Mouse (Mus musculus) forebrain, embryonic 10.5 days (tissue): Measurements from ENCODE around the gene Tmem117. TPM values are rescaled to one million over a fixed set of nuclear protein-coding genes. Genes with fewer than 3 reads are reported as not detected.

Experiments
- DNase-seq: peaks from one replicate; pipeline ENCODE4 v3.0.0-alpha.2; 2017; ENCODE audit warnings: low spot score; ENCODE audit errors: extremely low spot score
- H3K27ac ChIP-seq: fragments of 300-500 bp; sonication (generic); 2 replicates; pipeline ENCODE4 v1.5.1; 2016; ENCODE audit warnings: mild to moderate bottlenecking
- H3K27me3 ChIP-seq: fragments of 300-500 bp; sonication (generic); 2 replicates; pipeline ENCODE4 v1.6.1; 2016; ENCODE audit warnings: mild to moderate bottlenecking; ENCODE audit not compliant: poor library complexity, severe bottlenecking
- H3K36me3 ChIP-seq: fragments of 300-500 bp; sonication (generic); replicated peaks from 2 replicates; pipeline ENCODE4 v1.6.1; 2016; ENCODE audit warnings: mild to moderate bottlenecking, moderate library complexity
- H3K4me1 ChIP-seq: fragments of 300-500 bp; sonication (generic); 2 replicates; pipeline ENCODE4 v1.6.1; 2016
- H3K4me3 ChIP-seq: fragments of 300-500 bp; sonication (generic); 2 replicates; pipeline ENCODE4 v1.5.1; 2016; ENCODE audit warnings: mild to moderate bottlenecking, moderate library complexity
- H3K9me3 ChIP-seq: fragments of 300-500 bp; sonication (generic); 2 replicates; pipeline ENCODE4 v1.6.1; 2016; ENCODE audit warnings: mild to moderate bottlenecking, moderate library complexity
- WGBS: fragments of 180-500 bp; shearing (Covaris S2); methylation state at CpG from one replicate; pipeline ENCODE4 v1.1.7; 2016; 5-methylcytosine and 5-hydroxymethylcytosine counted together
- polyA plus RNA-seq: library from polyadenylated mRNA; unstranded; fragments of >200 nt; fragmentation: Nextera tagmentation; extraction: Ambion mirVana; gene quantifications from 2 replicates; pipeline ENCODE4 v1.2.1, GENCODE M21; 2016

The Tmem117 gene
- polyA plus RNA-seq, 1 experiment from 2014 or later, result 0.74 TPM

DNA sequence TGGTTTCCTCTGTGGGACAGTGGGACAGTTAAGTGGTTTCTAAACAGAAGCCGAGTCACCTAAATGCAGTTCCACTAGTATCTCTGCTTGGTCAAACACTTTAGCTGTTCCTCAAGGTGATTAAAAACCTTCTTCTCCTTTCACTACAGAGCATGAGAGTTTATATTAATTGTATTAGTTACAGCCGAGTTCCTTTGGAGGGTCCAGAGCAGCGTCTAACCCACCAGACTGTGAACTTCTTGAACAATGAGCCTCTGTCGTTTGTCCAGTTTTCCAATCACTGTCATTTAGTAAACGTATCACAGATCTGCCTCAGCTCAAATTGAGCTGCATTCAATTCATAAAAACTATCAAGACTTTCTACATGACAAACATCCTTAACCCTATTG lies 400.4 kb downstream of the Tmem117 start:
- DNase-seq, result no peak
- no peaks in the 10 kb centered on the region for H3K27me3 ChIP-seq
- peaks cover 6% of the 10 kb centered on the region; the same call in 1 of the 2 replicates for H3K4me1 ChIP-seq
- no peaks in the 10 kb centered on the region for H3K9me3 ChIP-seq
- WGBS, result 79% methylated on average over 5 of the region's 5 CpGs
- H3K4me3 ChIP-seq, result no peak overlapping the region
- no peak overlapping the region for H3K27ac ChIP-seq
- no peaks in the 10 kb centered on the region for H3K36me3 ChIP-seq

DNA sequence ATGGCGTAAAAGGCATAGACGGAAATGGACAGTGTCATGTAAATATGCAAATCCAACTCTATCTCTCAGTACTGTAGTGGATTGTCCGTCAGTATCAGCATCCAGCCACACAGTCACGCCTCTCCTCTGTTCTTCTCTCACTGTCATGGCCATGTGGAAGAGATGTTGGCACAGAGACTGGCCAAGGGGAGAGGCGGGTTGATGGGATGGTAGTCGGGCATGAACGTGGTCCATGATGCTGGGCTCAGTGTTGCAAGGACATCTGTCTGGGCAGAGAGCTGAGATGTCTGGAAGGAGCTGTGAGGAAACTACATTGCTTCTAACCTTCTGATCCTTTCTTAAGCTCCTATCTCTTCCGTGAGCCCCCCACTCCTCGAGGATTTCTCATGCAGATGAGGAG lies 413.4 kb downstream of the Tmem117 start:
- no peak overlapping the region for H3K4me3 ChIP-seq
- WGBS, result 82% methylated on average over 9 of the region's 9 CpGs
- no peak overlapping the region for H3K27ac ChIP-seq
- H3K27me3 ChIP-seq, result no peaks in the 10 kb centered on the region
- no peaks in the 10 kb centered on the region for H3K9me3 ChIP-seq
- no peaks in the 10 kb centered on the region for H3K36me3 ChIP-seq
- no peak for DNase-seq
- H3K4me1 ChIP-seq, result peaks cover 4% of the 10 kb centered on the region; the same call in 1 of the 2 replicates

- 93% methylated on average over 8 of the region's 8 CpGs for WGBS
- DNase-seq, result no peak
- Histone ChIP-seq H3K27ac (no peak overlapping the region), H3K36me3 (no peaks in the 10 kb centered on the region), H3K4me1 (peaks cover 4% of the 10 kb centered on the region; the same call in 1 of the 2 replicates), H3K27me3 (no peaks in the 10 kb centered on the region), H3K9me3 (no peaks in the 10 kb centered on the region), H3K4me3 (no peak overlapping the region)
Measured at GRCm38 (mm10) chr15:95044011-95044410, 415.0 kb downstream of the Tmem117 start.

GRCm38 (mm10) chr15:95047486-95047885 lies 418.5 kb downstream of the Tmem117 start:
- Histone ChIP-seq H3K9me3 (no peaks in the 10 kb centered on the region), H3K4me1 (no peaks in the 10 kb centered on the region), H3K36me3 (no peaks in the 10 kb centered on the region), H3K4me3 (no peak overlapping the region), H3K27ac (no peak overlapping the region), H3K27me3 (no peaks in the 10 kb centered on the region)
- WGBS, result 92% methylated on average over 2 of the region's 2 CpGs
- DNase-seq, result no peak

- Histone ChIP-seq H3K4me1 (no peaks in the 10 kb centered on the region), H3K4me3 (no peak overlapping the region), H3K27me3 (no peaks in the 10 kb centered on the region), H3K36me3 (no peaks in the 10 kb centered on the region), H3K27ac (no peak overlapping the region), H3K9me3 (no peaks in the 10 kb centered on the region)
- 77% methylated on average over 6 of the region's 6 CpGs for WGBS
- no peak for DNase-seq
Measured at GRCm38 (mm10) chr15:95049171-95049729, 420.2 kb downstream of the Tmem117 start.

DNA sequence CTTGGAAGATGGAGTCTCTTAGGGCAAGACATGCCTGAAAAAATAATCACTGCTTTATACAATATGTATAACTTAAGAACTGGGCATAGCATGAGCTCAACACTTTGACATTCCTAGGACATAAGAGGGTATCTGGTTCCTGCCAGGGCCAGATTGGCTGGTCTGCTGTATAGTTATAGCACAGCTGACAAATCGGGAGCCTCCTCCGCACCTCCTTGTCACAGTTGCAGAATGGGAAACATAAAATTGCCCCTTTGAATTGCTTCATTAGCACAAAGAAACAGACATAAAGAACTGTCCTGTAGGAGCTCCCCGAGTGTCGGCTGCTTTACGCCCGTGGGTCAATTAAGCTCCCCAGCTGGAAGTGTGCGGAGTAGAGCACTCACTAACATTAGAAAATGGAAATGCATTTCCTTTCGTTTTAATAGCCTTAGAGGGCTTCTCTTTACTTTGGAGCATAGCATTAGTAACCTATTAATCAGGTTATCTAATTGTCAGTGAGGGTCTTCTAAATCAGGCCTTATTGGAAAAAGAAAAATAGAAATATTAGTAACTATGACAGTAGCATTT lies 426.1 kb downstream of the Tmem117 start:
- no peaks in the 10 kb centered on the region for H3K27me3 ChIP-seq
- H3K4me1 ChIP-seq, result no peaks in the 10 kb centered on the region
- H3K36me3 ChIP-seq, result no peaks in the 10 kb centered on the region
- no peaks in the 10 kb centered on the region for H3K9me3 ChIP-seq
- DNase-seq, result no peak
- WGBS, result 68% methylated on average over 8 of the region's 8 CpGs
- no peak overlapping the region for H3K27ac ChIP-seq
- no peak overlapping the region for H3K4me3 ChIP-seq

DNA sequence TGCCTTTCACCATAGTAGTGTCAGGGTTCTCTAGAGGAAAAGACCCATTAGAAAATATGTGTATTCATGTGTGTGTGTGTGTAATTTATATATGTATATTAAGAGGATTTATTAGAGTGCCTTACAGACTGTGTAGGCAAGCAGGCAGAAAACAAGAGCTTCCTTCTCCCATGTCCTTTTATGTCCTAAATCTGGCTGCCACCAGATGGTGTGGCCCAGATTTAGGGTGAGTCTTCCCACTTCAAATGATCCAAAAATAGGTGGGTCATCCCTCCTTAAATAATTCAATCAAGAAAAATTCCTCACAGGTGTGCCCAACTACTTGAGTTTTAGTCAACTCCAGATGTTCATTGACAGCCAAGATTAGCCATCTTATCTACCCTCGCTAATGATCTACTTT lies 439.0 kb downstream of the Tmem117 start:
- Histone ChIP-seq H3K9me3 (no peaks in the 10 kb centered on the region), H3K27ac (no peak overlapping the region), H3K36me3 (no peaks in the 10 kb centered on the region), H3K4me3 (no peak overlapping the region), H3K4me1 (peaks cover 4% of the 10 kb centered on the region; the same call in 1 of the 2 replicates), H3K27me3 (no peaks in the 10 kb centered on the region)
- 91% methylated on average over 1 of the region's 1 CpGs for WGBS
- no peak for DNase-seq

- peaks cover 4% of the 10 kb centered on the region; the same call in 1 of the 2 replicates for H3K4me1 ChIP-seq
- WGBS, result 86% methylated on average over 1 of the region's 1 CpGs
- no peak overlapping the region for H3K27ac ChIP-seq
- no peak overlapping the region for H3K4me3 ChIP-seq
- no peaks in the 10 kb centered on the region for H3K27me3 ChIP-seq
- H3K36me3 ChIP-seq, result no peaks in the 10 kb centered on the region
- no peak for DNase-seq
- H3K9me3 ChIP-seq, result no peaks in the 10 kb centered on the region
Measured at GRCm38 (mm10) chr15:95068799-95069198, 439.8 kb downstream of the Tmem117 start.

GRCm38 (mm10) chr15:95070881-95071280 lies 441.8 kb downstream of the Tmem117 start:
- Histone ChIP-seq H3K27ac (no peak overlapping the region), H3K4me3 (no peak overlapping the region), H3K36me3 (no peaks in the 10 kb centered on the region), H3K27me3 (no peaks in the 10 kb centered on the region), H3K9me3 (no peaks in the 10 kb centered on the region), H3K4me1 (no peaks in the 10 kb centered on the region; the same call in 1 of the 2 replicates)
- DNase-seq, result no peak
- 93% methylated on average over 7 of the region's 7 CpGs for WGBS

DNA sequence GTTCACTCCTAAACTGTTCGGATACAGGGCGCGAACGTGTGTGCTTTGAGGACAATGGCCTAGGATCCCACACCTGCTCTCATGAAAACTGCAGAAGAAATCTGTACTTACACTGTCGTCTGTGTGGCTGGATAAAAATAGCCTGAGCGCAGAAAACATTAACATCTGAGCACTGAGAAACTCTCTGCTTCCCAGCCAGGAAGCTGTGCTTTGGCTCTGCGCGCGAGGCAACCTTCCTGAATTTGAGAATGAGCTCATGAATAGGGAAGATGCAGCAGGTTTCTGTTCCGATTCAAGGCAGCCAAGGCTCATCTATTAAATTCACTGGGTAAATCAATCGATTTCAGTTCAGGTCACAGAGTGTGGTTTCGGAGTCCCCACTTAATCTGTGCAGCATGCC lies 446.3 kb downstream of the Tmem117 start:
- no peaks in the 10 kb centered on the region for H3K9me3 ChIP-seq
- no peaks in the 10 kb centered on the region for H3K36me3 ChIP-seq
- H3K4me3 ChIP-seq, result no peak overlapping the region
- H3K4me1 ChIP-seq, result no peaks in the 10 kb centered on the region
- DNase-seq, result no peak
- WGBS, result 92% methylated on average over 12 of the region's 12 CpGs
- H3K27me3 ChIP-seq, result no peaks in the 10 kb centered on the region
- no peak overlapping the region for H3K27ac ChIP-seq

DNA sequence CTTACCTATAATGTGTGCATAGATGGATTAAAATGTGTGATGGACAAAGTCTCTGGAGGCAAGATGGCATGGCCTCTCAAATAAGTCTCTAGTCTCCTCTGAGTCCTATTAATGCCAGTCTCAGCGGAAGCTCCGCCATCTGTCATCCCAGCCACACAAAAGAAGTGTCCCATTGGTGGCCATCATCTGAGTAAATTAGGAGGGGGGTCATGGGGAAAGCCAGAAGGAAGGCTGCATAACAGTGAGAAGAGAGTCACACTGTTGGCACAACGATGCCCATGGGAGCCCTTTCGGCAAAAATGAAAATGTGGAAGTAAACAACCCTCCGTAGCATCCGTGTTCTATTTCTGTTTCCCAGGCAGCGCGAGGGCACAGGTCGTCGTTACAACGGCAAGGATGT lies 452.6 kb downstream of the Tmem117 start:
- DNase-seq, result no peak
- no peak overlapping the region for H3K4me3 ChIP-seq
- no peaks in the 10 kb centered on the region for H3K27me3 ChIP-seq
- H3K36me3 ChIP-seq, result no peaks in the 10 kb centered on the region
- H3K27ac ChIP-seq, result no peak overlapping the region
- H3K4me1 ChIP-seq, result no peaks in the 10 kb centered on the region
- 92% methylated on average over 11 of the region's 11 CpGs for WGBS
- H3K9me3 ChIP-seq, result no peaks in the 10 kb centered on the region

- WGBS, result 89% methylated on average over 7 of the region's 7 CpGs
- Histone ChIP-seq H3K4me1 (no peaks in the 10 kb centered on the region), H3K27me3 (no peaks in the 10 kb centered on the region), H3K4me3 (no peak overlapping the region), H3K27ac (no peak overlapping the region), H3K36me3 (no peaks in the 10 kb centered on the region), H3K9me3 (no peaks in the 10 kb centered on the region)
- no peak for DNase-seq
Measured at GRCm38 (mm10) chr15:95085962-95086361, 456.9 kb downstream of the Tmem117 start.

DNA sequence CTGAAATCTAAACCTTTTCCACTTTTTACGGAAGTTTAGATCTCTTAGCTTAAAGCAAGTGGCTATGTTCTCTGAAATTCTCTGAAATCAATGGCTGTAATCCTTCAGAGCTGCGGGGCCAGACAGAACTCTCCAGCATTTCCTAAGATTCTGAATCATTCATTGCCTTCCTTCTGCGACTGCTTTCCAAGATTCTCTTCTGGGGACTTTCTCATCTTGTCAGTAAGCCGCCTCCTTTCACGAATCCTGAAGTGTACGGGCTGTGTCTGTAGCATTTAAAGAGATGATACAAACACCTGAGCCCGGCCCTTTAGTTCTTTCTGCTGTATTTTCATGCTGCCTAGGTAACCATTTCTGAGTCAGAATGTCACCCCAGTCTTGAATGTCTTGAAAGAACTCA lies 471.1 kb downstream of the Tmem117 start:
- WGBS, result 91% methylated on average over 7 of the region's 7 CpGs
- Histone ChIP-seq H3K9me3 (no peaks in the 10 kb centered on the region), H3K36me3 (no peaks in the 10 kb centered on the region), H3K4me1 (no peaks in the 10 kb centered on the region), H3K4me3 (no peak overlapping the region), H3K27me3 (no peaks in the 10 kb centered on the region), H3K27ac (no peak overlapping the region)
- no peak for DNase-seq

- no peaks in the 10 kb centered on the region for H3K4me1 ChIP-seq
- H3K27ac ChIP-seq, result no peak overlapping the region
- no peak overlapping the region for H3K4me3 ChIP-seq
- H3K9me3 ChIP-seq, result no peaks in the 10 kb centered on the region
- H3K27me3 ChIP-seq, result no peaks in the 10 kb centered on the region
- no peaks in the 10 kb centered on the region for H3K36me3 ChIP-seq
- DNase-seq, result no peak
Measured at GRCm38 (mm10) chr15:95101522-95101921, 472.5 kb downstream of the Tmem117 start.
